Mouse (Mus musculus) lung, postnatal 4 days (tissue): ENCODE measurements at regions not wholly inside any gene's neighbourhood (a gene's known extent, or its start where the extent isn't known, plus 50 kb on each side); places are given as distances from the start of the nearest gene placed in this dataset.

Experiments used
- DNase-seq, 2 experiments: peaks; one replicate each; pipeline ENCODE4 v3.0.0; 2021

DNA sequence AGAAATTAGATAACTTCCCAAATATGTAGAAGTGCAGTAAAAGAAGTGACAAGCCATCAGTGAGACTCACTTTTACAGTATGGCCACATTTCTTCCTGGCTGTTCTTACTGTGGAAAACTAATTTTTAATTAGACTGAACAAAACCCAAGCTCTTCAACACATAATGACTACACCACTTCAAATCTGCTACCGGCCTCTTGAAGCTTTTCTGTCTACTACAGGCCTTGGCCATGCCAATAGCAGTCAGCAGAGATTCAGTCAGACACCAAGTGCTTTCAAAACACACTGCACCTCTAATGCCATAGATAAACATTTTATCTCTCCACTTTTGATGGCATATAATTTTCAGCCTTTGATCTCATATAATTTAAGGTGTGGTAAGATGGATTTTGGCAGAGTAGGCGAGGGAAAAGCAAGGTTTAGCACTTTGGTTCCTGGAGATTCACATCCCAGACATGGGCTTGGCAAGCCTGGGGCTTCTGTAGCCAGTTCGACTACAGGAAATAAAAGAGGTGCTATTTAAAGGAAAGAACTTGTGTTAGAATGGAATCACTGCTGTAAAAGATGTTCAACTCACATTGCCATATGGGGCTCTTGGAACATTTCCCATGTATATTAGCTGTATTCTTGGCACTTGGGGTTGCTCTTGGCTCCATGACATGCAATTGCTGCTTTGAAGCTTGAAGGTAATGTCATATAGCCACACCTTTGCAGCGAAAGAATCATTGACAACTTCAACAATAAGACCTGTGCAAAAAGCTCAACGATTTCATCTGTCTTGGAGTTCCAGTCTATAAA, 941.9 kb downstream of the Efnb2 start:
- no peak for DNase-seq

DNA sequence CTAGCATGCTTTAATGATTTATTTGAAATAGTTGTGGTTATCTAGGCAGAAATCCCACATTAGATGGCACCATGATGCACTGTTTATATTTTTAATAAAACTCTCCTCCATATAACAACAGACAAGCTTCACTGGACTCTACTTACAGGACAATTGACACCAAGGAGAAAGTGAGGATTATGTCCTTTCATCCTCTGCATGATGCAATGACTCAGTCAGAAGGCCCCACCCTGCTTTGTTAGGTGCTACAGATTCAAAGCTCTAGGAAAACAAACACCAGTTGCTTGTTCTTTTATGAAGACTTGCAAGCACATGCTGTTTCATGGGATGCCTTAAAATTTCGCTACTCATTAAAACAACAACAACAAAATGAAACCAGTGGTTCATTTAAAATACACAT, 950.3 kb downstream of the Efnb2 start:
- DNase-seq: no peak

DNA sequence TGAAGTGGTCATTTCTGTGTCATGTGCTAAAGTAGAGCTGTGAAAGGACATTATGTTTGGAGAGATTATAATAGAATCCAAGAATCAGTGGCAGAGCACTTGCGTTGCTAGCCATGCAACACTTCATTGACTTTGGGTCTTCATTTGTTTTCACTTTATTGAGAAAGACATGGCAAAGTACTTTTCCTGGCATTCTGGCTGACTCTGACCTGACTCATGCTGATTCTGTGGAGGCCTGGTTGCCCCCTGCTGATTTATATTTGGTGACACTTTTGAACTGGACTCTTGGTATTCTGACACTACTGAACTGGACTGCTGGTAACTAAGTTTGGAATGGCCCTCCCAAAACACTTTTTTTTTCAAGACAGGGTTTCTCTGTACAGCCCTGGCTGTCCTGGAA, 951.6 kb downstream of the Efnb2 start:
- no peak for DNase-seq

DNA sequence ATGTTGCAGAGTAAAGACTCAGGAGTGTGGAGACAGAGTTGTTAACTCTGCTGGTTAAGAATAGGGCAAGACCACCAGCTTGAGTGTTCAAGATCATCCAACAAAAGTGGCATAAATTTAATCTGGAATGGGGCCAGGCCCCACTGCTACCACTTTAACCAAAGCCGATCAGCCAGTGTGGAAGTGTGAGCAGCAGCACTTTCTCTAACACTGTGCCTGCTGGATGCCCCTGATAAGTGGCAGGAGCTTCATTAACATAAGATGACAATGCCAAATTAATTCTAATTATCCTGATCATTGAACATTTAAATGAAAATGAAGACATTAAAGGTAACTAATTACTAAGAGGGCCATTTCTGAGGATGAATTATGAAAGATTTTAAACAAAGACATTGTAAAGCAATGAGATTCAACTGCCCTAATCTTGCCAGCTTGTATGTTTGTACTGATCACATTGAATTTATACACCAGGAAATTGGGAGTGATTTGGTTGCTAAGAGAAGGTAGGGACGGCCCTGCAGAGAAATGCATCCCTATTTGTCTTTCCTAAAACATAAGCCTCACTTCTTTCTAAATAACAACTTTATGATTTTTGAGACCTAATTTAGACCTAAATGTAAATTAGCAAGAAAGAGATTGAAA, 969.6 kb downstream of the Efnb2 start:
- DNase-seq: no peak

DNA sequence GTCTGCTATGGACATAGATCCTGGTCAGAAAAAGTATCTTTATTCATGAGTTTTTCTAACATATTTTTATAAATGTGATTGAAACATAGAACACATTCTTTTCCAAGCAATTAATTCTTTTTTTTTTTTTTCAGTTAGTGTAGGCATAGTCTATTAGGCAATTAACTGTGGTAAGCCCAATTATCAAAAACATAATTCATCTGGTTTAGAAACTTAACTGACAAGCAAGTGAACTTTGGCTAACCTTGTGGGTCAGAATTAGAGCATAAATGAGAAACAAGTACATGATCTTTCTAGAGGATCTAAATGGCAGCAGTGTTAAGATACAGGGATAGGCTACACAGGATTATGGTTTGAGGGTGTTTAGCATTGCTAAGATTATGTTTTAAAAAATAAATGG, 1007.2 kb downstream of the Efnb2 start:
- no peak for DNase-seq
